Mouse (Mus musculus): ENCODE data around the gene Smad6. TPM values are rescaled to one million over a fixed set of nuclear protein-coding genes. Genes with fewer than 3 reads are reported as not detected.
A peak's percentile ranks its signal among the peaks of the same experiment; 100 is the strongest.

The Smad6 gene
- total RNA-seq, 1 experiment = 8.7 TPM

- peak overlapping the region; percentile 13; the same call in 1 of the 2 replicates for H3K27ac ChIP-seq (ENCODE audit: insufficient read depth, low read depth, low read length, poor library complexity, severe bottlenecking)
- H3K9me3 ChIP-seq (ENCODE audit: control insufficient read depth, insufficient read depth, low read depth, low read length) = no peaks in the 10 kb centered on the region
- H3K9ac ChIP-seq (ENCODE audit: insufficient read depth, low read depth, low read length, poor library complexity, severe bottlenecking) = peak overlapping the region; percentile 7; the same call in 1 of the 2 replicates
- peaks cover 10 to 29% of the 10 kb centered on the region in 2 experiments for H3K4me1 ChIP-seq (ENCODE audit: control insufficient read depth in 2 of 2, insufficient read depth in 2 of 2, low read length in 2 of 2, poor library complexity in 1 of 2)
- no peaks in the 10 kb centered on the region for H3K36me3 ChIP-seq (ENCODE audit: control insufficient read depth, insufficient read depth, low read length, poor library complexity, severe bottlenecking)
- no peak for DNase-seq (ENCODE audit: low read depth, low spot score)
- no peak overlapping the region for H3K4me3 ChIP-seq (ENCODE audit: insufficient read depth in 1 of 2, low read depth in 1 of 2, low read length in 2 of 2, poor library complexity in 1 of 2, severe bottlenecking in 1 of 2)
- TF ChIP-seq MAFK (IDR thresholded peaks at IDR 0.05; ENCODE audit: insufficient read depth, low read depth, low read length) (no peak), ZC3H11A (IDR thresholded peaks at IDR 0.05; ENCODE audit: borderline replicate concordance, low read depth, low read length) (no peak), HCFC1 (IDR thresholded peaks at IDR 0.05; ENCODE audit: borderline replicate concordance, insufficient read depth, low read length) (no peak), CHD2 (IDR thresholded peaks at IDR 0.05; ENCODE audit: low read depth, low read length) (no peak), ZNF384 (IDR thresholded peaks at IDR 0.05; ENCODE audit: low read depth, low read length) (no peak)
- in situ Hi-C loops (cut with MboI; ENCODE audit: low sequenced_read_pairs in 2 of 2, unreplicated experiment in 2 of 2) = no loop called here
Measured at GRCm38 (mm10) chr9:64045117-64045890, 23.4 kb upstream of the Smad6 start.

- H3K9me3 ChIP-seq (ENCODE audit: control insufficient read depth, insufficient read depth, low read depth, low read length) = no peaks in the 10 kb centered on the region
- DNase-seq (ENCODE audit: low read depth, low spot score) = no peak
- H3K4me3 ChIP-seq (ENCODE audit: insufficient read depth in 1 of 2, low read depth in 1 of 2, low read length in 2 of 2, poor library complexity in 1 of 2, severe bottlenecking in 1 of 2) = no peak overlapping the region
- H3K27ac ChIP-seq (ENCODE audit: insufficient read depth, low read depth, low read length, poor library complexity, severe bottlenecking) = peak overlapping the region; percentile 79; the same call in 1 of the 2 replicates
- TF ChIP-seq ZC3H11A (IDR thresholded peaks at IDR 0.05; ENCODE audit: borderline replicate concordance, low read depth, low read length) (no peak), HCFC1 (IDR thresholded peaks at IDR 0.05; ENCODE audit: borderline replicate concordance, insufficient read depth, low read length) (no peak), ZNF384 (IDR thresholded peaks at IDR 0.05; ENCODE audit: low read depth, low read length) (no peak), CHD2 (IDR thresholded peaks at IDR 0.05; ENCODE audit: low read depth, low read length) (no peak)
- no peaks in the 10 kb centered on the region for H3K36me3 ChIP-seq (ENCODE audit: control insufficient read depth, insufficient read depth, low read length, poor library complexity, severe bottlenecking)
- H3K9ac ChIP-seq (ENCODE audit: insufficient read depth, low read depth, low read length, poor library complexity, severe bottlenecking) = no peak overlapping the region
- in situ Hi-C loops (cut with MboI; ENCODE audit: low sequenced_read_pairs in 2 of 2, unreplicated experiment in 2 of 2) = no loop called here
- peaks cover 10 to 29% of the 10 kb centered on the region in 2 experiments for H3K4me1 ChIP-seq (ENCODE audit: control insufficient read depth in 2 of 2, insufficient read depth in 2 of 2, low read length in 2 of 2, poor library complexity in 1 of 2)
Measured at GRCm38 (mm10) chr9:64044343-64044742, 22.5 kb upstream of the Smad6 start.

GRCm38 (mm10) chr9:64042911-64043310 lies 21.1 kb upstream of the Smad6 start:
- in situ Hi-C loops (cut with MboI; ENCODE audit: low sequenced_read_pairs in 2 of 2, unreplicated experiment in 2 of 2) = no loop called here
- Histone ChIP-seq H3K4me1 (ENCODE audit: control insufficient read depth in 2 of 2, insufficient read depth in 2 of 2, low read length in 2 of 2, poor library complexity in 1 of 2) (peaks cover 7 to 23% of the 10 kb centered on the region in 2 experiments), H3K27ac (ENCODE audit: insufficient read depth, low read depth, low read length, poor library complexity, severe bottlenecking) (peak overlapping the region; percentile 89; the same call in 1 of the 2 replicates)

GRCm38 (mm10) chr9:64042216-64042615 lies 20.4 kb upstream of the Smad6 start:
- Histone ChIP-seq H3K4me1 (ENCODE audit: control insufficient read depth in 2 of 2, insufficient read depth in 2 of 2, low read length in 2 of 2, poor library complexity in 1 of 2) (peaks cover 7 to 23% of the 10 kb centered on the region in 2 experiments), H3K27ac (ENCODE audit: insufficient read depth, low read depth, low read length, poor library complexity, severe bottlenecking) (peak overlapping the region; percentile 89), H3K4me3 (ENCODE audit: insufficient read depth in 1 of 2, low read depth in 1 of 2, low read length in 2 of 2, poor library complexity in 1 of 2, severe bottlenecking in 1 of 2) (peak overlapping the region; percentile 37 to 60; a peak in 3 of 4 replicates), H3K36me3 (ENCODE audit: control insufficient read depth, insufficient read depth, low read length, poor library complexity, severe bottlenecking) (no peaks in the 10 kb centered on the region), H3K9ac (ENCODE audit: insufficient read depth, low read depth, low read length, poor library complexity, severe bottlenecking) (peak overlapping the region; percentile 79), H3K9me3 (ENCODE audit: control insufficient read depth, insufficient read depth, low read depth, low read length) (no peaks in the 10 kb centered on the region)
- no peak for DNase-seq (ENCODE audit: low read depth, low spot score)
- in situ Hi-C loops (cut with MboI; ENCODE audit: low sequenced_read_pairs in 2 of 2, unreplicated experiment in 2 of 2) = no loop called here
- TF ChIP-seq HCFC1 (IDR thresholded peaks at IDR 0.05; ENCODE audit: borderline replicate concordance, insufficient read depth, low read length) (no peak), ZNF384 (IDR thresholded peaks at IDR 0.05; ENCODE audit: low read depth, low read length) (no peak), CHD2 (IDR thresholded peaks at IDR 0.05; ENCODE audit: low read depth, low read length) (no peak), MAFK (IDR thresholded peaks at IDR 0.05; ENCODE audit: insufficient read depth, low read depth, low read length) (no peak), ZC3H11A (IDR thresholded peaks at IDR 0.05; ENCODE audit: borderline replicate concordance, low read depth, low read length) (no peak)

More at GRCm38 (mm10) chr9:64042911-64043310, 21.1 kb upstream of the Smad6 start:
- Histone ChIP-seq H3K4me3 (ENCODE audit: insufficient read depth in 1 of 2, low read depth in 1 of 2, low read length in 2 of 2, poor library complexity in 1 of 2, severe bottlenecking in 1 of 2) (no peak overlapping the region), H3K9ac (ENCODE audit: insufficient read depth, low read depth, low read length, poor library complexity, severe bottlenecking) (no peak overlapping the region; the same call in 1 of the 2 replicates), H3K9me3 (ENCODE audit: control insufficient read depth, insufficient read depth, low read depth, low read length) (no peaks in the 10 kb centered on the region), H3K36me3 (ENCODE audit: control insufficient read depth, insufficient read depth, low read length, poor library complexity, severe bottlenecking) (no peaks in the 10 kb centered on the region)
- DNase-seq (ENCODE audit: low read depth, low spot score) = peak; percentile 84
- TF ChIP-seq HCFC1 (IDR thresholded peaks at IDR 0.05; ENCODE audit: borderline replicate concordance, insufficient read depth, low read length) (no peak), CHD2 (IDR thresholded peaks at IDR 0.05; ENCODE audit: low read depth, low read length) (no peak), ZC3H11A (IDR thresholded peaks at IDR 0.05; ENCODE audit: borderline replicate concordance, low read depth, low read length) (no peak), ZNF384 (IDR thresholded peaks at IDR 0.05; ENCODE audit: low read depth, low read length) (no peak), MAFK (IDR thresholded peaks at IDR 0.05; ENCODE audit: insufficient read depth, low read depth, low read length) (no peak)

Data from ES-E14 (cell line).